Mouse (Mus musculus) heart, postnatal 36 days (tissue): Measurements from ENCODE around the gene Timm9. TPM values are rescaled to one million over a fixed set of nuclear protein-coding genes. Genes with fewer than 3 reads are reported as not detected.

Experiments
- DNase-seq, 2 experiments: peaks; one replicate each; pipeline ENCODE4 v3.0.0; 2021 to 2022
- intact Hi-C: fragments of 180-260 bp; cut with DNase I; formaldehyde crosslinking; loops from one replicate; pipeline ENCODE4 v1.15.1; 2025
- total RNA-seq, 2 experiments: library from RNA; stranded (reverse); gene quantifications; 2 replicates each; pipeline ENCODE4 v1.2.3; 2021

The Timm9 gene
- total RNA-seq: 10 to 100 TPM; 26.5 to 30.0 TPM

GRCm38 (mm10) chr12:71136130-71136973 lies at the start of gene Timm9, which contains the start of gene 2700049A03Rik:
Gene Timm9, minus strand, starts transcription at chr12:71136684.
Gene 2700049A03Rik, plus strand, starts transcription at chr12:71136848.
- peak; percentile 69 to 88 for DNase-seq
- intact Hi-C loops: loop anchor here (5.0 to 10.0 kb wide), 2 partner anchors 164 to 682 kb away; partner anchors contain the start of genes Psma3 and Tmx1

- intact Hi-C loops: no loop called here
- DNase-seq: no peak
These were observed 47.9 kb upstream of the Timm9 start for GRCm38 (mm10) chr12:71184396-71184795.

GRCm38 (mm10) chr12:71183736-71184135 lies 47.3 kb upstream of the Timm9 start:
- no peak for DNase-seq
- intact Hi-C loops: no loop called here

GRCm38 (mm10) chr12:71169911-71170310 lies 33.4 kb upstream of the Timm9 start:
- intact Hi-C loops: no loop called here

GRCm38 (mm10) chr12:71164410-71164809 lies 27.9 kb upstream of the Timm9 start:
- DNase-seq: no peak
- intact Hi-C loops: no loop called here

More at GRCm38 (mm10) chr12:71169911-71170310, 33.4 kb upstream of the Timm9 start:
- no peak for DNase-seq

GRCm38 (mm10) chr12:71157974-71158373 lies 21.5 kb upstream of the Timm9 start:
- no peak for DNase-seq
- intact Hi-C loops: no loop called here

GRCm38 (mm10) chr12:71154979-71155378 lies 18.5 kb upstream of the Timm9 start:
- intact Hi-C loops: no loop called here

GRCm38 (mm10) chr12:71150167-71150566 lies 13.7 kb upstream of the Timm9 start:
- DNase-seq: no peak
- intact Hi-C loops: no loop called here

More at GRCm38 (mm10) chr12:71154979-71155378, 18.5 kb upstream of the Timm9 start:
- DNase-seq: no peak

- intact Hi-C loops: no loop called here
- DNase-seq: no peak
These were observed 13.0 kb upstream of the Timm9 start for GRCm38 (mm10) chr12:71149456-71149855.

- no peak for DNase-seq
- intact Hi-C loops: no loop called here
These were observed 12.3 kb upstream of the Timm9 start for GRCm38 (mm10) chr12:71148801-71149200.

GRCm38 (mm10) chr12:71147641-71148040 lies 11.2 kb upstream of the Timm9 start:
- DNase-seq: peak; percentile 36 to 53
- intact Hi-C loops: no loop called here

- intact Hi-C loops: no loop called here
These were observed 4.7 kb upstream of the Timm9 start for GRCm38 (mm10) chr12:71141189-71141588.

GRCm38 (mm10) chr12:71139258-71139828 lies 2.9 kb upstream of the Timm9 start:
- intact Hi-C loops: loop anchor here (5.0 to 10.0 kb wide), 2 partner anchors 167 to 685 kb away; partner anchors contain the start of genes Psma3 and Tmx1
- no peak for DNase-seq

More at GRCm38 (mm10) chr12:71141189-71141588, 4.7 kb upstream of the Timm9 start:
- no peak for DNase-seq

GRCm38 (mm10) chr12:71137686-71138085 lies 1.2 kb upstream of the Timm9 start:
- DNase-seq: no peak
- intact Hi-C loops: loop anchor here (5.0 to 10.0 kb wide), 2 partner anchors 165 to 683 kb away; partner anchors contain the start of genes Psma3 and Tmx1

GRCm38 (mm10) chr12:71136974-71137491 lies 549 bp upstream of the Timm9 start:
- intact Hi-C loops: loop anchor here (5.0 to 10.0 kb wide), 2 partner anchors 165 to 682 kb away; partner anchors contain the start of genes Psma3 and Tmx1
- DNase-seq: peak; percentile 81 to 88

- intact Hi-C loops: loop anchor here (5.0 to 10.0 kb wide), 2 partner anchors 163 to 681 kb away; partner anchors contain the start of genes Psma3 and Tmx1
- no peak for DNase-seq
These were observed 903 bp downstream of the Timm9 start for GRCm38 (mm10) chr12:71135581-71135980.

- intact Hi-C loops: no loop called here
- no peak for DNase-seq
These were observed 13.2 kb downstream of the Timm9 start for GRCm38 (mm10) chr12:71123286-71123685.

GRCm38 (mm10) chr12:71122731-71123130 lies 13.8 kb downstream of the Timm9 start:
- intact Hi-C loops: no loop called here
- DNase-seq: no peak

- no peak for DNase-seq
- intact Hi-C loops: no loop called here
These were observed 20.1 kb downstream of the Timm9 start for GRCm38 (mm10) chr12:71116411-71116810.

GRCm38 (mm10) chr12:71113675-71114288 lies 22.7 kb downstream of the Timm9 start:
- DNase-seq: peak in 1 of 2 experiments; percentile 12
- intact Hi-C loops: no loop called here

GRCm38 (mm10) chr12:71113074-71113473 lies 23.4 kb downstream of the Timm9 start:
- DNase-seq: no peak
- intact Hi-C loops: no loop called here
